Mouse (Mus musculus) lung, adult 2 months (tissue): ENCODE results near the gene Chrdl1.

Experiments used
- CTCF ChIP-seq: fragments of 200-500 bp; IDR thresholded peaks from 2 replicates; pipeline ENCODE4 v1.5.1; 2011; ENCODE audit warnings: mild to moderate bottlenecking, low read length, control low read depth; ENCODE audit not compliant: insufficient read depth
- POLR2A ChIP-seq: fragments of 200-500 bp; IDR thresholded peaks from 2 replicates; pipeline ENCODE4 v1.6.1; 2011; ENCODE audit warnings: low read depth, mild to moderate bottlenecking, control low read depth, low read length, borderline replicate concordance; ENCODE audit errors: extremely low read depth

- TF ChIP-seq CTCF (no peak), POLR2A (no peak)
Measured at GRCm38 (mm10) chrX:143313166-143313565, 80.9 kb downstream of the Chrdl1 start.
